Mouse (Mus musculus) forebrain, embryonic 14.5 days (tissue): ENCODE measurements around the gene Zc3h12b. TPM values are rescaled to one million over a fixed set of nuclear protein-coding genes. Genes with fewer than 3 reads are reported as not detected.

ENCODE experiments used
- ATAC-seq: fragments of 200-750 bp; cut with Nextera tagmentation; 2 replicates; pipeline ENCODE4 v1.8.0; 2017; ENCODE audit warnings: mild to moderate bottlenecking, moderate library complexity
- DNase-seq: peaks from one replicate; pipeline ENCODE4 v3.0.0-alpha.2; 2015; ENCODE audit warnings: low spot score
- H3K27ac ChIP-seq: fragments of 300-500 bp; sonication (generic); 2 replicates; pipeline ENCODE4 v1.5.1; 2014; ENCODE audit warnings: low read depth, mild to moderate bottlenecking, control low read depth, low read length, moderate library complexity
- H3K27me3 ChIP-seq: fragments of 300-500 bp; sonication (generic); replicated peaks from 2 replicates; pipeline ENCODE4 v1.6.1; 2014; ENCODE audit warnings: low read length, control low read depth, mixed read lengths; ENCODE audit not compliant: control insufficient read depth, insufficient read depth
- H3K36me3 ChIP-seq: fragments of 300-500 bp; sonication (generic); 2 replicates; pipeline ENCODE4 v1.6.1; 2014; ENCODE audit warnings: low read length, control low read depth; ENCODE audit not compliant: control insufficient read depth, insufficient read depth
- H3K4me1 ChIP-seq: fragments of 300-500 bp; sonication (generic); 2 replicates; pipeline ENCODE4 v1.6.1; 2014; ENCODE audit warnings: antibody characterized with exemption, low read length, control low read depth; ENCODE audit not compliant: control insufficient read depth, insufficient read depth
- H3K4me2 ChIP-seq: fragments of 300-500 bp; sonication (generic); 2 replicates; pipeline ENCODE4 v1.6.1; 2014; ENCODE audit warnings: mild to moderate bottlenecking, control low read depth, low read length
- H3K4me3 ChIP-seq: fragments of 300-500 bp; sonication (generic); 2 replicates; pipeline ENCODE4 v1.5.1; 2014; ENCODE audit warnings: low read depth, low read length, control low read depth
- H3K9ac ChIP-seq: fragments of 300-500 bp; sonication (generic); 2 replicates; pipeline ENCODE4 v1.6.1; 2014; ENCODE audit warnings: mild to moderate bottlenecking, low read length, control low read depth, moderate library complexity
- H3K9me3 ChIP-seq: fragments of 300-500 bp; sonication (generic); replicated peaks from 2 replicates; pipeline ENCODE4 v1.6.1; 2016; ENCODE audit warnings: low read length, control low read depth, mixed read lengths; ENCODE audit not compliant: control insufficient read depth
- WGBS: fragments of 180-500 bp; shearing (Covaris S2); extraction: QIAGEN DNeasy Blood & Tissue Kit; methylation state at CpG from one replicate; pipeline ENCODE4 v1.1.7; 2014; 5-methylcytosine and 5-hydroxymethylcytosine counted together
- polyA plus RNA-seq: library from polyadenylated mRNA; unstranded; fragments of >200 nt; fragmentation: Nextera tagmentation; extraction: Ambion mirVana; gene quantifications from 2 replicates; pipeline ENCODE4 v1.2.1, GENCODE M21; 2014

Zc3h12b gene
- polyA plus RNA-seq, 1 experiment from 2014 or later = 1.9 TPM

DNA sequence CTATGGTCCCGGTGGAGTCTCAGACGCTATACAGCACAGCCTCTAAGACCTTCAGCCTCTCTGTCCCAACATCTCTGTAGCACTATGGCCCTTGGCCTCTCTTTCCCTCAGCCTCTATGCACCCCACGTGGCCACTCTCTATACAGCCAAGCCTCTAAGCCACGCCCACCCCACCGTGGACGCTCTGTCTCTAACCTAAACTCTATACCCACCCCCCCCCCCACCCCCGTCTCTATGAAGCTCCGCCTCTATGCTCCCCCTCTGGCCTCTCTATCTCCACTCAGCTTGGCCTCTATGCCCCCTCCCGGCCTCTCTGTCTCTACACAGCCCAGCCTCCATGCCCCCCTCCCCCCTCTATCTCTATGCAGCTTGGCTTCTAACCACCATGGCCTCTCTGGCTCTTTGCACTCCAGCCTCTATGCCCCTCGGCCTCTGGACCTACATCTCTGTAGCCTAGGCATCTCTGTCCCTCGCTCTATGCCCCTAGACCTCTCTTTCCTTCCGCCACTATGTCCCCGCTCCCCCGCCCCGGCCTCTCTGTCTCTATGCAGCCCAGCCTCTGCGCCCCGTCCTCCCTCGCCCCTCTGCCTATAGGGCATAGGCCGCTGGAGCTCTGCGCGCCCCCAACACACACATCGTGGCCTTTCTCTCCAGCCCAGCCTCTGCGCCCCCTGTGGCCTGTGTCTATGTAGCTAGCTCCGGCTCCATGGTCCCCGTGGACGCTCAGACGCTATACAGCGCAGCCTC, 256.5 kb downstream of the Zc3h12b start:
- peak; percentile 79 for ATAC-seq
- 40% methylated on average over 28 of the region's 28 CpGs for WGBS
- H3K27ac ChIP-seq = peak overlapping the region; percentile 84

DNA sequence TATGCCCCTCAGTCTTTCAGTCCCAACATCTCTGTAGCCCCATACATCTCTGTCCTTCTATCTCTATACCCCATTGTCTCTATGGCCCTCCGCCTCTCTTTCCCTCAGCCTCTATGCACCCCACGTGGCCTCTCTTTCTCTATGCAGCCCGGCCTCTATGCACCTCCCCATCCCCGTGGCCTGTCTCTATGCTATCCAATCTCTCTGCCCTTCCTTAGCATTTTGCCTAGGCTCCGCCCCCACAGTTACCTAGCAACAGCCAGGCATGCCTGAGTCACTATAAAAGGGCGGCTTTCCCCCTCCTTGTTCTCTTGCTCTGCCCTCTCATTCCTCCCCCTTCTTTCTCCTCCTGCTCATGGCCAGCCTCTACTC, 257.1 kb downstream of the Zc3h12b start:
- DNase-seq (peak; percentile 93), ATAC-seq (peak; percentile 95)
- H3K4me3 ChIP-seq = peak overlapping the region; percentile 32
- H3K9ac ChIP-seq = peak overlapping the region; percentile 63
- peak overlapping the region; percentile 84 for H3K27ac ChIP-seq
- WGBS = 43% methylated on average over 6 of the region's 6 CpGs
- H3K27me3 ChIP-seq = no peaks in the 10 kb centered on the region
- H3K9me3 ChIP-seq = no peaks in the 10 kb centered on the region
- no peaks in the 10 kb centered on the region for H3K4me1 ChIP-seq
- no peaks in the 10 kb centered on the region for H3K36me3 ChIP-seq
- H3K4me2 ChIP-seq = peak overlapping the region; percentile 57

More for the DNA sequence above, 256.5 kb downstream of the Zc3h12b start:
- Histone ChIP-seq H3K27me3 (no peaks in the 10 kb centered on the region), H3K9me3 (no peaks in the 10 kb centered on the region), H3K4me3 (peak overlapping the region; percentile 32), H3K4me1 (no peaks in the 10 kb centered on the region), H3K4me2 (peak overlapping the region; percentile 57), H3K36me3 (no peaks in the 10 kb centered on the region), H3K9ac (peak overlapping the region; percentile 63)
- DNase-seq = peak; percentile 81

DNA sequence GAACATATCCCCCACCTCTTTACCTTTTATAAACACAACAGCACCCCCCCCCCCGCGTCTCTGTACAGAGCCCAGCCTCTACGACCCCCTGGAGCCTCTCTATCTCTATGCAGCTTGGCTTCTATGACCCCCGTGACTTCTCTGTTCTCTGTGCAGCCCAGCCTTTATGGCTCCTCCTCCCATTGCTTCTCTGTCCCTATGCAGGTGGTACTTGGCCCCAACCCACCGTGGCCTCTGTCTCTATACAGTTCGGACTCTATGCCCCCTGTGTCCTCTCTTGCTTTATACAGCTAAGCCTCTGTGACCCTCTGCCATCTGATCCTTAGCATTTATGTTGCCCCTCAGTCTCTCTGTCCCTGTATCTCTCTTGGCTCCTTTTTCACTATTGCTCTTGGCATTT, 257.6 kb downstream of the Zc3h12b start:
- DNase-seq = no peak
- no peaks in the 10 kb centered on the region for H3K27me3 ChIP-seq
- peak overlapping the region; percentile 84; the same call in 1 of the 2 replicates for H3K27ac ChIP-seq
- no peak for ATAC-seq
- H3K36me3 ChIP-seq = no peaks in the 10 kb centered on the region
- H3K4me1 ChIP-seq = no peaks in the 10 kb centered on the region
- no peak overlapping the region for H3K4me3 ChIP-seq
- H3K9me3 ChIP-seq = no peaks in the 10 kb centered on the region
- no peak overlapping the region for H3K9ac ChIP-seq
- 36% methylated on average over 6 of the region's 6 CpGs for whole genome bisulfite sequencing
- H3K4me2 ChIP-seq = no peak overlapping the region

DNA sequence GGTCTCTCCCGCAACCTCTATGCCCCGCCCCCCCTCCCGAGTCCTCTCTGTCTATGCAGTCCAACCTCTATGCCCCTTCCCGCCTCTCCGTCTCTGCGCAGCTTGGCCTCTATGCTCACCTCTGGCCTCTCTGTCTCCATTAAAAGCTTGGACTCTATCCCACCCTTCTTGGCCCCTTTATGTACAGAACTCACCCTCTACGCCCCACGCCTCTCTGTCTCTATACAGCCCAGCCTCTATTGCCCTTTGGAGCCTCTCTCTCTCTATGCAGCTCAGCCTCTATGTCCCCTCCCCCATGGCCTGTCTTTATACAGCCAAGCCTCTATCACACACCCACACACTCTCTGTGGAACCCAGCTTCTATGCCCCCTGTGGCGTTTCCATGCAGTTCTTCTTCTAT, 258.5 kb downstream of the Zc3h12b start:
- no peak for ATAC-seq
- no peak for DNase-seq
- no peak overlapping the region for H3K9ac ChIP-seq
- H3K36me3 ChIP-seq = no peaks in the 10 kb centered on the region
- no peaks in the 10 kb centered on the region for H3K9me3 ChIP-seq
- no peak overlapping the region for H3K27ac ChIP-seq
- no peak overlapping the region for H3K4me3 ChIP-seq
- WGBS = 75% methylated on average over 9 of the region's 9 CpGs
- H3K27me3 ChIP-seq = no peaks in the 10 kb centered on the region
- H3K4me1 ChIP-seq = no peaks in the 10 kb centered on the region
- no peak overlapping the region for H3K4me2 ChIP-seq

Other genes with a start within 250 kb of the Zc3h12b start
- 0.28 and 0.39 TPM in 2 replicates for gene Asb12, start 153.7 kb upstream of the Zc3h12b start, polyA plus RNA-seq
- not detected in 2 replicates for gene Pfn5, start 153.6 kb upstream of the Zc3h12b start, polyA plus RNA-seq
- 91.3 and 100 TPM in 2 replicates for gene Zc4h2, start 53.2 kb upstream of the Zc3h12b start, polyA plus RNA-seq
- gene Las1l, start 245.3 kb downstream of the Zc3h12b start, polyA plus RNA-seq = 27.6 and 37.9 TPM in 2 replicates